ENCODE assay signal across 12 mouse cellular contexts in genomic region chrX:144162936-144163335, GRCm38 (mm10). TPM values are rescaled to one million over a fixed set of nuclear protein-coding genes. Genes with fewer than 3 reads are reported as not detected.
DNase-seq lines count a peak whose midpoint lies in the region; ATAC-seq lines count a peak whose summit lies in the region.
"Had no signal": no experiment of that assay in that cellular context is flagged by ENCODE, and none has a peak within 500 bp of the region (broad histone marks: within the 10 kb centered on the region; RNA-seq: fewer than 3 reads in every experiment).

No protein-coding gene starts in this region.

- WGBS in limb, embryonic 12.5 days: 49% methylated on average over 5 of the region's 5 CpGs
- 69% methylated on average over 5 of the region's 5 CpGs for WGBS in limb, embryonic 10.5 days
- 50% methylated on average over 5 of the region's 5 CpGs for WGBS in intestine, embryonic 16.5 days

- no peak overlapping the region for H3K27ac ChIP-seq in limb, embryonic 12.5 days
- H3K27ac ChIP-seq in limb, embryonic 10.5 days: no peak overlapping the region
- no peak overlapping the region for H3K27ac ChIP-seq in intestine, embryonic 16.5 days (ENCODE audit: low read length)
- H3K27ac ChIP-seq: heart, embryonic 15.5 days; liver, embryonic 14.5 days had no signal

- intact Hi-C loops in heart, postnatal 36 days (cut with DNase I): no loop called here

- DNase-seq in cerebellum, postnatal 10 days: peak; percentile 26 to 31
- DNase-seq in cerebellum, adult 8-10 months: no peak
- no peak for DNase-seq in limb, embryonic 10.5 days (ENCODE audit: low spot score)
- DNase-seq in 3134 (ENCODE audit: extremely low read depth, insufficient read length, low spot score): peak; percentile 20
- no peak for DNase-seq in heart, postnatal 36 days
- DNase-seq: adrenal gland, adult 8-10 months had no signal

- no peaks in the 10 kb centered on the region for H3K4me1 ChIP-seq in limb, embryonic 12.5 days (replicated peaks)
- H3K4me1 ChIP-seq in limb, embryonic 10.5 days: no peaks in the 10 kb centered on the region
- no peaks in the 10 kb centered on the region for H3K4me1 ChIP-seq in intestine, embryonic 16.5 days (ENCODE audit: control insufficient read depth, insufficient read depth, low read length)
- H3K4me1 ChIP-seq: heart, embryonic 15.5 days had no signal

- ATAC-seq in limb, embryonic 12.5 days (ENCODE audit: insufficient number of reproducible peaks, insufficient read depth, low FRiP score, low TSS enrichment, low read depth): no peak
- peak; percentile 75 for ATAC-seq in granulocyte monocyte progenitor cell, adult 5-6 weeks (replicated peaks; ENCODE audit: poor library complexity, severe bottlenecking)
- ATAC-seq in intestine, embryonic 16.5 days: no peak
- ATAC-seq: hindbrain, embryonic 16.5 days had no signal

- no peaks in the 10 kb centered on the region for H3K36me3 ChIP-seq in limb, embryonic 12.5 days
- no peaks in the 10 kb centered on the region for H3K36me3 ChIP-seq in limb, embryonic 10.5 days
- H3K36me3 ChIP-seq in intestine, embryonic 16.5 days (ENCODE audit: control insufficient read depth, insufficient read depth, low read length): no peaks in the 10 kb centered on the region
- H3K36me3 ChIP-seq: heart, embryonic 15.5 days had no signal

- 0 out of 2 replicates have a peak overlapping the region, but pooled peaks have one; percentile 6 for H3K4me2 ChIP-seq in limb, embryonic 12.5 days
- H3K4me2 ChIP-seq in intestine, embryonic 16.5 days (ENCODE audit: low read depth, low read length): no peak overlapping the region
- H3K4me2 ChIP-seq: heart, embryonic 15.5 days had no signal

- no peak overlapping the region for H3K9ac ChIP-seq in limb, embryonic 12.5 days (replicated peaks)
- H3K9ac ChIP-seq in intestine, embryonic 16.5 days (ENCODE audit: low read depth, low read length): no peak overlapping the region
- H3K9ac ChIP-seq: heart, embryonic 15.5 days; liver, embryonic 14.5 days had no signal

- H3K4me3 ChIP-seq in limb, embryonic 12.5 days (replicated peaks): no peak overlapping the region
- no peak overlapping the region for H3K4me3 ChIP-seq in limb, embryonic 10.5 days
- no peak overlapping the region for H3K4me3 ChIP-seq in intestine, embryonic 16.5 days (ENCODE audit: low read length)
- H3K4me3 ChIP-seq: heart, embryonic 15.5 days had no signal

- H3K27me3 ChIP-seq in limb, embryonic 12.5 days: peaks cover 18% of the 10 kb centered on the region
- peaks cover 59% of the 10 kb centered on the region for H3K27me3 ChIP-seq in limb, embryonic 10.5 days (ENCODE audit: low read depth, poor library complexity, severe bottlenecking)
- H3K27me3 ChIP-seq in intestine, embryonic 16.5 days (replicated peaks; ENCODE audit: control insufficient read depth, insufficient read depth, low read length): no peaks in the 10 kb centered on the region
- H3K27me3 ChIP-seq: heart, embryonic 15.5 days had no signal

- no peaks in the 10 kb centered on the region for H3K9me3 ChIP-seq in limb, embryonic 12.5 days
- no peaks in the 10 kb centered on the region for H3K9me3 ChIP-seq in limb, embryonic 10.5 days (replicated peaks)
- H3K9me3 ChIP-seq in intestine, embryonic 16.5 days (ENCODE audit: control insufficient read depth, low read length): no peaks in the 10 kb centered on the region
- H3K9me3 ChIP-seq: heart, embryonic 15.5 days had no signal

RNA-seq across cellular contexts. Expression of gene A730046J19Rik, which starts 9.4 kb away (rescaled TPM):
- polyA plus RNA-seq in limb, embryonic 12.5 days (2016; fragmentation: Nextera tagmentation; extraction: Ambion mirVana): 0.20 and 0.27 TPM in 2 replicates
- polyA plus RNA-seq in limb, embryonic 10.5 days (2016; fragmentation: Nextera tagmentation; extraction: Ambion mirVana): not detected in 2 replicates
- total RNA-seq in granulocyte monocyte progenitor cell, adult 5-6 weeks (2014; fragmentation: Nextera tagmentation): not detected in 2 replicates
- total RNA-seq in granulocyte monocyte progenitor cell, adult 5-6 weeks (2017): not detected in 2 replicates
- under 1 TPM; 0.44 to 0.57 TPM for total RNA-seq in heart, postnatal 36 days (2021)
- 0.39 and 0.44 TPM in 2 replicates for polyA plus RNA-seq in intestine, embryonic 16.5 days (2015; fragmentation: Nextera tagmentation; extraction: Ambion mirVana)

Comparison
In these comparisons a context has a peak if more than half of its experiments do, and no peak if none do; other contexts are left out.
1. DNase-seq: peak in cerebellum, postnatal 10 days (2 of 2) and 3134 (single experiment); none in cerebellum, adult 8-10 months (single experiment), limb, embryonic 10.5 days (single experiment) and heart, postnatal 36 days (0 of 2).